Mouse (Mus musculus) lung, postnatal 0 days (tissue): Measurements from ENCODE around the gene Gm1123. TPM values are rescaled to one million over a fixed set of nuclear protein-coding genes. Genes with fewer than 3 reads are reported as not detected.

Experiments used
- ATAC-seq: fragments of 200-750 bp; cut with Nextera tagmentation; 2 replicates; pipeline ENCODE4 v1.8.0; 2017; ENCODE audit warnings: moderate library complexity
- DNase-seq: peaks from one replicate; pipeline ENCODE4 v3.0.0-alpha.2; 2016; ENCODE audit warnings: low spot score
- H3K27ac ChIP-seq: fragments of 300-500 bp; sonication (generic); 2 replicates; pipeline ENCODE4 v1.5.1; 2014; ENCODE audit warnings: antibody characterized with exemption, mild to moderate bottlenecking, low read length, mixed read lengths
- H3K27me3 ChIP-seq: fragments of 300-500 bp; sonication (generic); replicated peaks from 2 replicates; pipeline ENCODE4 v1.6.1; 2014; ENCODE audit warnings: low read length, mixed read lengths; ENCODE audit not compliant: insufficient read depth
- H3K36me3 ChIP-seq: fragments of 300-500 bp; sonication (generic); 2 replicates; pipeline ENCODE4 v1.6.1; 2014; ENCODE audit warnings: low read length, mixed read lengths; ENCODE audit not compliant: insufficient read depth
- H3K4me1 ChIP-seq: fragments of 300-500 bp; sonication (generic); 2 replicates; pipeline ENCODE4 v1.6.1; 2014; ENCODE audit warnings: antibody characterized with exemption, low read depth, low read length, mixed read lengths; ENCODE audit not compliant: insufficient read depth
- H3K4me2 ChIP-seq: fragments of 300-500 bp; sonication (generic); replicated peaks from 2 replicates; pipeline ENCODE4 v1.6.1; 2014; ENCODE audit warnings: low read depth, mild to moderate bottlenecking, low read length, moderate library complexity, mixed read lengths
- H3K4me3 ChIP-seq: fragments of 300-500 bp; sonication (generic); 2 replicates; pipeline ENCODE4 v1.5.1; 2014; ENCODE audit warnings: low read depth, low read length
- H3K9ac ChIP-seq: fragments of 300-500 bp; sonication (generic); replicated peaks from 2 replicates; pipeline ENCODE4 v1.6.1; 2014; ENCODE audit warnings: low read depth, mild to moderate bottlenecking
- H3K9me3 ChIP-seq: fragments of 300-500 bp; sonication (generic); 2 replicates; pipeline ENCODE4 v1.6.1; 2016; ENCODE audit warnings: low read length, mixed read lengths
- CTCF ChIP-seq: IDR thresholded peaks from 2 replicates; pipeline ENCODE4 v1.5.1; 2016; ENCODE audit warnings: antibody characterized with exemption, mild to moderate bottlenecking
- EP300 ChIP-seq: IDR thresholded peaks from 2 replicates; pipeline ENCODE4 v1.6.1; 2016; ENCODE audit warnings: antibody characterized with exemption, mild to moderate bottlenecking, control low read depth
- WGBS: fragments of 180-500 bp; shearing (Covaris S2); extraction: QIAGEN DNeasy Blood & Tissue Kit; methylation state at CpG from one replicate; pipeline ENCODE4 v1.1.7; 2014; 5-methylcytosine and 5-hydroxymethylcytosine counted together
- polyA plus RNA-seq: library from polyadenylated mRNA; unstranded; fragments of >200 nt; fragmentation: Nextera tagmentation; extraction: Ambion mirVana; gene quantifications from 2 replicates; pipeline ENCODE4 v1.2.1, GENCODE M21; 2015

Gm1123 gene
- polyA plus RNA-seq, 1 experiment from 2014 or later = not detected

DNA sequence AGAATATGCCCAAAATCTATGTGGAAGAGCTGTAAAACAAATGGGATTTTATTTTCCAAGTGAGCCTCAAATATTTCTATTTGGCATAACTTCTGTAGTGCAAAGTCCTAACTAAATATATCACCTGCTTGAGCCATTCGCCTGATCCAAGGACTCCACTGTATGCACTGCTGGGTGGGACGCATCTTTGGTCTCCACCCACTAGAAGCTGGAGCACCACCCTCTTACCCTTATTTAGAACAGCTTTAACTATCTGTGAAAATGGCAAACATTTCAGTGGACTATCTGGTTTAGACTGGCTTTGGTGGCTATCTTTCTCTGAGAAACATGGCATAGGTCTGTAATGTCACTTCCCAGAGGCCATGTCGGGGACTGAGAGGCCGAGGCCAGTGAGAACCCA lies 7.1 kb upstream of the Gm1123 start:
- H3K4me2 ChIP-seq = no peak overlapping the region
- no peaks in the 10 kb centered on the region for H3K9me3 ChIP-seq
- H3K9ac ChIP-seq = no peak overlapping the region
- no peak overlapping the region for H3K27ac ChIP-seq
- 86% methylated on average over 4 of the region's 4 CpGs for WGBS
- ATAC-seq (no peak), DNase-seq (no peak)
- H3K4me3 ChIP-seq = no peak overlapping the region
- H3K27me3 ChIP-seq = no peaks in the 10 kb centered on the region
- H3K4me1 ChIP-seq = no peaks in the 10 kb centered on the region
- no peak for TF ChIP-seq CTCF
- no peak for TF ChIP-seq EP300
- H3K36me3 ChIP-seq = peaks cover 3% of the 10 kb centered on the region; the same call in 1 of the 2 replicates

DNA sequence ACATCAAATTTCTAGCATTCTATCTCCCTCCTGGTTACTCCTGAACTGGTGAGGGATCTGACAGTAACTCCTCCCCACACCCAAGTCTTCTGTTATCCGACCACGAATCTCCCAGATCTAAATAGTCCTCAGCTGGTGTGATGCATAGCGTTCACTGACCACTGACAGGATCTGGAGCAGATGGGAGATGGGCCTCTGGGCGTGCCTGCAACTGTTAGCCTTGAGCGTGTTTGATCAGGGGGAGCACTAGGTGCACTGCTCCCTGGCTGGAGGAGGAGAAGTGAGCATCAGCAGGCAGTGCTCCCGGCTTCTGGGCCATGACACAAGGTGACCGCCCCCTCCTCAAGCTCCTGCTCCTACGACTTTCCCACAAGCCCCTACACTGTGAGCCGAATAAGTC lies 6.5 kb upstream of the Gm1123 start:
- Histone ChIP-seq H3K36me3 (peaks cover 3% of the 10 kb centered on the region; the same call in 1 of the 2 replicates), H3K27ac (no peak overlapping the region), H3K4me2 (no peak overlapping the region), H3K4me1 (no peaks in the 10 kb centered on the region), H3K9me3 (no peaks in the 10 kb centered on the region), H3K27me3 (no peaks in the 10 kb centered on the region), H3K9ac (no peak overlapping the region), H3K4me3 (no peak overlapping the region)
- TF ChIP-seq EP300 = no peak
- no peak for TF ChIP-seq CTCF
- ATAC-seq (no peak), DNase-seq (no peak)
- 63% methylated on average over 9 of the region's 9 CpGs for WGBS

DNA sequence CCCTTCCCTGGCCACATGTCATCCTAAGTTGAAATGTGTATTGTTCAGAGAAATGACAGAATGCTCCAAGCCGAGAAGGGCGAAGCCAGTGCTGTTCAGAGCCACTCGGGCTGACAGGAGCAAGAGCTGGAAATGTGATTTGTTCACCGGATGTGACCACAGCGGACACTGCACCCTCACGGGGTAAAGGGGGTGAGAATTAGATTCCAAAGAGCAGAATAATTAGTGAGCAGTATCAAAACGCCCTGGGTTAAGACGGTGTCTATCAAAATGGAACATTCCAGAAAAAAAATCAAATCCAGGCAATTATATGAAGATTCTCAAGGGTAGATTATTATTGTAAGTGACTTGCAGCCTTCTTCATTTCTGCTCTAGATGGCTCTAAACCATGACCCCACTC lies 1.4 kb downstream of the Gm1123 start:
- Histone ChIP-seq H3K4me1 (no peaks in the 10 kb centered on the region), H3K9ac (no peak overlapping the region), H3K36me3 (no peaks in the 10 kb centered on the region), H3K9me3 (no peaks in the 10 kb centered on the region), H3K4me3 (no peak overlapping the region), H3K4me2 (no peak overlapping the region), H3K27ac (no peak overlapping the region), H3K27me3 (no peaks in the 10 kb centered on the region)
- no peak for DNase-seq
- no peak for ATAC-seq
- no peak for TF ChIP-seq CTCF
- no peak for TF ChIP-seq EP300
- 81% methylated on average over 8 of the region's 8 CpGs for WGBS

DNA sequence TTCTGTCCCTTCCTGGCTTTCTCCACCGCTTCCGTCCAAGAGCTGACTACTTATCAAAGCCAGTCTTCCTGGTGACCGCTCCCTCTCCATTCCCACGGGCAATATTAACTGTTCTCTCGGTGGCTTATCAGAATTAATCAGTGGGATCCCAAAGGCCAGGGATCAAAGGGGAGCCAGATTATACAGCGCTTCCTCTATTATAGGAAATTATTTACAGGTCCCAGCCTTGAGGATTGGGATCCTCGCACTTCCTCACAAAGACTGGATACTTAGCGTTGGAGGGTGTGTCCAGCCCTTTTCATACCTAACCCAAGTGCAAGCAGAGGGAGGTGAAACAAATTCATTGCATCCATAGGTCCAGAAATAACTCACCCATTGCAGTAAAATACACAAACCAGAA lies 3.5 kb downstream of the Gm1123 start:
- WGBS = 69% methylated on average over 8 of the region's 8 CpGs
- ATAC-seq = no peak
- Histone ChIP-seq H3K27me3 (no peaks in the 10 kb centered on the region), H3K4me3 (no peak overlapping the region), H3K9ac (no peak overlapping the region), H3K27ac (no peak overlapping the region), H3K36me3 (no peaks in the 10 kb centered on the region), H3K9me3 (no peaks in the 10 kb centered on the region), H3K4me2 (no peak overlapping the region), H3K4me1 (no peaks in the 10 kb centered on the region)
- TF ChIP-seq CTCF = no peak
- TF ChIP-seq EP300 = no peak
- no peak for DNase-seq

DNA sequence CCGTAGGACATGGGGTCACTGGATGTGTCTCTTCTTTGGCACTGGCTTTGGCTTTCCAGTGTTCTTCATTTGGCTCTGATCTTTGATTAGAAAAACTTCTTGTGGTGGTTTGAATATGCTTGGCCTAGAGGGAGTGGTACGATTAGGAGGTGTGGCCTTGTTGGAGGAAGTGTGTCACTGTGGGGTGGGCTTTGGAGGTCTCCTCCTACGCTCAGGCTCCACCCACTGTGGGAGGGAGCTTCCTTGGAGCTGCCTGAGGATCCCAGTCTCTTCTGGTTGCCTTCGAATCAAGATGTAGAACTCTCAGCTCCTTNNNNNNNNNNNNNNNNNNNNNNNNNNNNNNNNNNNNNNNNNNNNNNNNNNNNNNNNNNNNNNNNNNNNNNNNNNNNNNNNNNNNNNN lies 13.8 kb downstream of the Gm1123 start:
- Histone ChIP-seq H3K27me3 (no peaks in the 10 kb centered on the region), H3K9ac (no peak overlapping the region), H3K4me1 (no peaks in the 10 kb centered on the region), H3K4me3 (no peak overlapping the region), H3K4me2 (no peak overlapping the region), H3K9me3 (no peaks in the 10 kb centered on the region), H3K36me3 (no peaks in the 10 kb centered on the region), H3K27ac (no peak overlapping the region)
- 75% methylated on average over 4 of the region's 4 CpGs for WGBS
- no peak for DNase-seq
- TF ChIP-seq CTCF (no peak), EP300 (no peak)
- ATAC-seq = no peak

DNA sequence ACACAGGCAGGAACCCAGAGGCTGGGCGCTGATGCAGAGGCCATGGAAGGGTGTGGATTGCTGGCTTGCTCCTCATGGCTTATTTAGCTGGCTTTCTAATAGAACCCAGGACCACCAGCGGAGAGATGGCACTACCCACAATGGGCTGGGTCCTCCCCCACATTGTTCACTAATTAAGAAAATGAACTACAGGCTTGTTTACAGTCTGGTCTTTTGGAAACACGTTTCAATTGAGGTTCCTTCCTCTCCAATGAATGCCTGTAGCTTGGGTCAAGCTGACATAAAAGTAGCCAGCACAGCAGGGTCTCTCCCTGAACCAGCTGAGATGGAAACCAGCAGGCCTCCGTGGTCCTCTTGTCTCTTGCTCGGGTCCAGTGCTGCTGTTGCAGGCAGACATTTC lies 14.3 kb downstream of the Gm1123 start:
- no peak overlapping the region for H3K4me3 ChIP-seq
- no peaks in the 10 kb centered on the region for H3K36me3 ChIP-seq
- H3K27me3 ChIP-seq = no peaks in the 10 kb centered on the region
- H3K9me3 ChIP-seq = no peaks in the 10 kb centered on the region
- DNase-seq = no peak
- no peak for ATAC-seq
- TF ChIP-seq CTCF (no peak), EP300 (no peak)
- no peaks in the 10 kb centered on the region for H3K4me1 ChIP-seq
- H3K27ac ChIP-seq = no peak overlapping the region
- H3K4me2 ChIP-seq = no peak overlapping the region
- H3K9ac ChIP-seq = no peak overlapping the region
- WGBS = 63% methylated on average over 5 of the region's 5 CpGs

DNA sequence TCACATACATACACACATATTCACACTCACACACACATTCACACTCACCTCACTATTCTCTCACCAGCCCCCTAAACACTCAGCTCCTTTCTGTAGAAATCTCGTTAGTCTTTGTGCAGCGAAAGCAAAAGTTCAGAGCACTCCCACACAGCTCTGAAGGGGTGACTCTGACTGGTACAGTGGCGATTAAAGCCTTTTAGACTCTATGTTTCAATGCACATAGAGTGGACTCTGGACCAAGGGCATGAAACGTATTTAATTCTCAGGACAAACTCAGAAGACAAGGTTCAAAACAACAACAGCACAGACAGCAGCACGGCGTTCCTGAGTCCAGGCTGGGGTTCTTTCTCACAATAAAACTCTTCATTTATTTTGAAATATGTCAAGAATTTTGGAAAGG lies 17.8 kb downstream of the Gm1123 start:
- Histone ChIP-seq H3K4me3 (no peak overlapping the region), H3K27ac (no peak overlapping the region), H3K36me3 (no peaks in the 10 kb centered on the region), H3K4me2 (no peak overlapping the region), H3K27me3 (no peaks in the 10 kb centered on the region), H3K4me1 (no peaks in the 10 kb centered on the region), H3K9ac (no peak overlapping the region), H3K9me3 (no peaks in the 10 kb centered on the region)
- TF ChIP-seq CTCF (no peak), EP300 (no peak)
- ATAC-seq = no peak
- 80% methylated on average over 6 of the region's 6 CpGs for WGBS
- no peak for DNase-seq
